Comparison of ENCODE assay signal across 8 mouse cellular contexts in the genomic region with DNA sequence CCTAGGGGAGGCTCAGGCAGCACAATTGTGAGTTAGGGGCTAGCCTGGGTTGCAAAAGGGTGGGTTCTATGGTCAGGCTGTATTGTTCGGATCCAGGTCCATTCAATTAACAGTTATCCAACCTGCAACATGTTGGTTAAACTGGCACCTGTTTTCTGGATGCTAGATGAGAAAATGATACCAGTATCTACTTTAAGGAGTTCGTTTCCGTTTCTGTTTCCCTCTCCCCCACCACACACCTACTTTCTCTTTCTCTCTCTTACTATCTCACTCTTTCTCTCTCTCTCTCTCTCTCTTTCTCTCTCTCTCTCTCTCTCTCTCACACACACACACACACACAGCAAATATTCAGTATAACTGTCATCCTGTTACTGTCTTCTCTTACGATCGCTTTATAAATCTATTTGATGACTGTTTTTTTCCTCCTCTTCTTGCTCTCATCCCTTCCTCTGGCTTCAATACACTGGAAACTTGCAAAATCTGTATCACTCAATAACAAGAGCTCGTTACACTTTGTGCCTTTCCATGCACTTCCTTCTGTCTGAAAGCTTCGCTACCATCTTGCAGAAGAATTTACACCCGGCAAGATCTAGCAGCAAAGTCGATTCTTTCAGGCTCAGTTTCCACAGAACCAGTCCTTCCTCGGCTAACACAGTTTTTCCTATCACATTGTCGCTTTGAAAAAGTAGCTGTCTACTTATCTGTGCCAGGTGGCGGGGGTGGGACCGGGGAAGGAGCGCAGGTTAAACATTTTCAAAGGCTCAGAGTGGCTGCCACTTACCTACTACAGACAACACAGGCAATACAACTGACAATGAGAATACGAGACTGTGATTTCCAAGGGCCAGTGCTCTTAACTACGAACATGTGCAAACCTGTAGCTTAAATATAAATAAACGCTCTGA. TPM values are rescaled to one million over a fixed set of nuclear protein-coding genes. Genes with fewer than 3 reads are reported as not detected.
DNase-seq lines count a peak whose midpoint lies in the region; ATAC-seq lines count a peak whose summit lies in the region.

No protein-coding gene starts in this region.

- H3K27ac ChIP-seq in embryonic facial prominence, embryonic 14.5 days (replicated peaks; ENCODE audit: low read depth, low read length), result peak overlapping the region; percentile 77; the same call in 1 of the 2 replicates
- peak overlapping the region; percentile 79 for H3K27ac ChIP-seq in intestine, embryonic 14.5 days (ENCODE audit: low read depth)
- H3K27ac ChIP-seq in liver, embryonic 15.5 days (replicated peaks), result peak overlapping the region; percentile 91

- peak overlapping the region; percentile 66 for H3K9ac ChIP-seq in embryonic facial prominence, embryonic 14.5 days (ENCODE audit: low read depth, low read length)
- peak overlapping the region; percentile 59 for H3K9ac ChIP-seq in intestine, embryonic 14.5 days (ENCODE audit: low read length)
- peak overlapping the region; percentile 69 for H3K9ac ChIP-seq in liver, embryonic 15.5 days

- 17% methylated on average over 17 of the region's 17 CpGs for WGBS in embryonic facial prominence, embryonic 14.5 days
- WGBS in intestine, embryonic 14.5 days, result 13% methylated on average over 17 of the region's 17 CpGs
- 7% methylated on average over 17 of the region's 17 CpGs for WGBS in liver, embryonic 15.5 days (ENCODE audit: insufficient replicate concordance)

- H3K4me3 ChIP-seq in embryonic facial prominence, embryonic 14.5 days (ENCODE audit: low read depth, low read length), result peak overlapping the region; percentile 80
- peak overlapping the region; percentile 92 for H3K4me3 ChIP-seq in intestine, embryonic 14.5 days (ENCODE audit: low read depth, low read length)
- H3K4me3 ChIP-seq in liver, embryonic 15.5 days (replicated peaks), result peak overlapping the region; percentile 94

- ATAC-seq in embryonic facial prominence, embryonic 14.5 days (ENCODE audit: low read depth), result no peak
- no peak for ATAC-seq in intestine, embryonic 14.5 days (replicated peaks; ENCODE audit: low FRiP score, low TSS enrichment, low read depth)
- no peak for ATAC-seq in liver, embryonic 15.5 days (ENCODE audit: insufficient read depth)

- H3K9me3 ChIP-seq in embryonic facial prominence, embryonic 14.5 days (ENCODE audit: control insufficient read depth, low read length), result no peaks in the 10 kb centered on the region
- no peaks in the 10 kb centered on the region for H3K9me3 ChIP-seq in intestine, embryonic 14.5 days (ENCODE audit: control insufficient read depth, low read length)
- H3K9me3 ChIP-seq in liver, embryonic 15.5 days (replicated peaks), result no peaks in the 10 kb centered on the region

- DNase-seq in adrenal gland, adult 2 months, result peak; percentile 16
- no peak for DNase-seq in adrenal gland, postnatal 25 days
- DNase-seq in MEL-GATA-1-ER (ENCODE audit: extremely low read depth, low read depth), result peak; percentile 20
- DNase-seq in embryonic facial prominence, embryonic 14.5 days (ENCODE audit: low spot score), result no peak
- DNase-seq in intestine, embryonic 14.5 days (ENCODE audit: low spot score), result peak; percentile 58
- peak; percentile 6 for DNase-seq in retina, postnatal 1 day
- no peak for DNase-seq in gastrocnemius, adult 8-10 months (ENCODE audit: low spot score in 2 of 2)

- peak overlapping the region; percentile 86 for H3K4me2 ChIP-seq in embryonic facial prominence, embryonic 14.5 days (ENCODE audit: low read depth, low read length)
- H3K4me2 ChIP-seq in intestine, embryonic 14.5 days (ENCODE audit: low read length), result peak overlapping the region; percentile 92
- H3K4me2 ChIP-seq in liver, embryonic 15.5 days, result peak overlapping the region; percentile 99

- peaks cover 14% of the 10 kb centered on the region for H3K4me1 ChIP-seq in embryonic facial prominence, embryonic 14.5 days (ENCODE audit: control insufficient read depth, insufficient read depth, low read length)
- peaks cover 19% of the 10 kb centered on the region for H3K4me1 ChIP-seq in intestine, embryonic 14.5 days (replicated peaks; ENCODE audit: control insufficient read depth, insufficient read depth, low read length)
- peaks cover 32% of the 10 kb centered on the region for H3K4me1 ChIP-seq in liver, embryonic 15.5 days (replicated peaks)

- no peaks in the 10 kb centered on the region for H3K27me3 ChIP-seq in embryonic facial prominence, embryonic 14.5 days (replicated peaks; ENCODE audit: control insufficient read depth, insufficient read depth, low read length)
- H3K27me3 ChIP-seq in intestine, embryonic 14.5 days (replicated peaks; ENCODE audit: control insufficient read depth, insufficient read depth, low read length), result no peaks in the 10 kb centered on the region
- H3K27me3 ChIP-seq in liver, embryonic 15.5 days, result no peaks in the 10 kb centered on the region

- H3K36me3 ChIP-seq in embryonic facial prominence, embryonic 14.5 days (ENCODE audit: control insufficient read depth, insufficient read depth, low read length), result peaks cover 10% of the 10 kb centered on the region
- H3K36me3 ChIP-seq in intestine, embryonic 14.5 days (ENCODE audit: control insufficient read depth, insufficient read depth, low read length), result peaks cover 18% of the 10 kb centered on the region
- 0 out of 2 replicates have a peak, but pooled peaks cover 19% of the 10 kb centered on the region for H3K36me3 ChIP-seq in liver, embryonic 15.5 days (replicated peaks)

RNA-seq across cellular contexts. Expression of gene Atm, which starts 0.9 kb away (rescaled TPM):
- total RNA-seq in adrenal gland, adult 2 months (2021), result 10 to 100 TPM; 11.4 to 13.7 TPM
- 0.27 and 0.35 TPM in 2 replicates for polyA plus RNA-seq in adrenal gland, adult 2 months (2012; rRNA removed)
- total RNA-seq in adrenal gland, postnatal 25 days (2021), result 12.3 and 21.1 TPM in 2 replicates
- polyA plus RNA-seq in embryonic facial prominence, embryonic 14.5 days (2014; fragmentation: Nextera tagmentation; extraction: Ambion mirVana), result 10.9 and 12.8 TPM in 2 replicates
- 16.4 and 20.9 TPM in 2 replicates for polyA plus RNA-seq in intestine, embryonic 14.5 days (2014; fragmentation: Nextera tagmentation; extraction: Ambion mirVana)
- 2.5 and 3.1 TPM in 2 replicates for polyA plus RNA-seq in liver, embryonic 15.5 days (2015; fragmentation: Nextera tagmentation; extraction: Ambion mirVana)
- 1 to 10 TPM; 4.8 to 6.0 (median 5.4) TPM for total RNA-seq in gastrocnemius, adult 8-10 months (2022)

RNA-seq across cellular contexts. Expression of gene Npat, which starts 1.2 kb away (rescaled TPM):
- 10 to 100 TPM; 11.6 to 13.0 TPM for total RNA-seq in adrenal gland, adult 2 months (2021)
- 0.72 and 0.97 TPM in 2 replicates for polyA plus RNA-seq in adrenal gland, adult 2 months (2012; rRNA removed)
- total RNA-seq in adrenal gland, postnatal 25 days (2021), result 14.5 TPM in 2 replicates
- polyA plus RNA-seq in embryonic facial prominence, embryonic 14.5 days (2014; fragmentation: Nextera tagmentation; extraction: Ambion mirVana), result 20.6 and 22.6 TPM in 2 replicates
- 22.4 and 22.8 TPM in 2 replicates for polyA plus RNA-seq in intestine, embryonic 14.5 days (2014; fragmentation: Nextera tagmentation; extraction: Ambion mirVana)
- polyA plus RNA-seq in liver, embryonic 15.5 days (2015; fragmentation: Nextera tagmentation; extraction: Ambion mirVana), result 6.9 and 7.5 TPM in 2 replicates
- total RNA-seq in gastrocnemius, adult 8-10 months (2022), result 1 to 10 TPM; 5.4 to 5.8 (median 5.4) TPM

Comparison
In these comparisons a context has a peak if more than half of its experiments do, and no peak if none do; other contexts are left out.
1. DNase-seq: peak in adrenal gland, adult 2 months (single experiment), MEL-GATA-1-ER (single experiment), intestine, embryonic 14.5 days (single experiment) and retina, postnatal 1 day (single experiment); none in adrenal gland, postnatal 25 days (single experiment), embryonic facial prominence, embryonic 14.5 days (single experiment) and gastrocnemius, adult 8-10 months (0 of 2).
2. Peak in every context shown above with its lines, with median percentiles within 50 percentile points of each other: H3K27ac ChIP-seq, H3K4me2 ChIP-seq, H3K4me3 ChIP-seq and H3K9ac ChIP-seq.